Mouse (Mus musculus): Measurements from ENCODE around the gene Gucy2e.

DNA sequence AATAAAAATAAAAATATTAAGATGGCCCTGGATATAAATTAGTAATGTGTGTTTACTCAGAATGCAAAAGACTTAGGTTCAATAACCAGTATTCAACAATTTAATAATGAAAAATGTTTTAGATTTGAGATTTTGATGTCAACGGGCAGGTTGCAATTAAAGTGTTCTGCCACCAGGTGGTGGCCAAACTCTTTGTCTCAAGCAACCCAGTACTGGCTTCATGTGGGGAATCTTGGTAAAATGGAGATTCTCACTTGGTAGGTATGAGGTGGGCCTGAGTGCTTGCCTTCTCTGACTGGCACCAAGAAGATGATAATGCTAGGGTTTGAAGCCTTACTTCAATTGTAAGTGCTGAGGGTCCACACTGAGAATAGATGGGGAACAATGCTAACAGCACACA is 44.0 kb downstream of the Gucy2e start:
- TF ChIP-seq POLR2A (IDR thresholded peaks at IDR 0.05; ENCODE audit: control insufficient read depth, extremely low read depth, insufficient read depth, low read length, poor library complexity): no peak
- no peak for TF ChIP-seq CTCF (IDR thresholded peaks at IDR 0.05; ENCODE audit: borderline replicate concordance, control insufficient read depth, extremely low read depth, insufficient read depth, low read length, poor library complexity)

Measured in thymus, adult 2 months (tissue).